Mouse (Mus musculus) embryonic facial prominence, embryonic 14.5 days (tissue): ENCODE measurements around the gene Alad. TPM values are rescaled to one million over a fixed set of nuclear protein-coding genes. Genes with fewer than 3 reads are reported as not detected.

ENCODE experiments used
- ATAC-seq: fragments of 200-750 bp; cut with Nextera tagmentation; 2 replicates; pipeline ENCODE4 v1.8.0; 2017; ENCODE audit warnings: low read depth, moderate number of reproducible peaks, moderate TSS enrichment
- DNase-seq: peaks from one replicate; pipeline ENCODE4 v3.0.0-alpha.2; 2015; ENCODE audit warnings: low spot score
- H3K27ac ChIP-seq: fragments of 300-500 bp; sonication (generic); replicated peaks from 2 replicates; pipeline ENCODE4 v1.5.1; 2014; ENCODE audit warnings: low read depth, mild to moderate bottlenecking, low read length, moderate library complexity
- H3K27me3 ChIP-seq: fragments of 300-500 bp; sonication (generic); replicated peaks from 2 replicates; pipeline ENCODE4 v1.6.1; 2014; ENCODE audit warnings: low read length; ENCODE audit not compliant: control insufficient read depth, insufficient read depth
- H3K36me3 ChIP-seq: fragments of 300-500 bp; sonication (generic); 2 replicates; pipeline ENCODE4 v1.6.1; 2014; ENCODE audit warnings: low read length, mixed read lengths; ENCODE audit not compliant: control insufficient read depth, insufficient read depth
- H3K4me1 ChIP-seq: fragments of 300-500 bp; sonication (generic); 2 replicates; pipeline ENCODE4 v1.6.1; 2014; ENCODE audit warnings: antibody characterized with exemption, low read length; ENCODE audit not compliant: control insufficient read depth, insufficient read depth
- H3K4me2 ChIP-seq: fragments of 300-500 bp; sonication (generic); 2 replicates; pipeline ENCODE4 v1.6.1; 2014; ENCODE audit warnings: low read depth, mild to moderate bottlenecking, low read length, moderate library complexity, mixed read lengths
- H3K4me3 ChIP-seq: fragments of 300-500 bp; sonication (generic); 2 replicates; pipeline ENCODE4 v1.5.1; 2014; ENCODE audit warnings: low read depth, mild to moderate bottlenecking, low read length
- H3K9ac ChIP-seq: fragments of 300-500 bp; sonication (generic); 2 replicates; pipeline ENCODE4 v1.6.1; 2014; ENCODE audit warnings: low read depth, mild to moderate bottlenecking, low read length, moderate library complexity, mixed read lengths
- H3K9me3 ChIP-seq: fragments of 300-500 bp; sonication (generic); 2 replicates; pipeline ENCODE4 v1.6.1; 2016; ENCODE audit warnings: low read length; ENCODE audit not compliant: control insufficient read depth
- WGBS: fragments of 180-500 bp; shearing (Covaris S2); extraction: QIAGEN DNeasy Blood & Tissue Kit; methylation state at CpG from one replicate; pipeline ENCODE4 v1.1.7; 2014; 5-methylcytosine and 5-hydroxymethylcytosine counted together
- polyA plus RNA-seq: library from polyadenylated mRNA; unstranded; fragments of >200 nt; fragmentation: Nextera tagmentation; extraction: Ambion mirVana; gene quantifications from 2 replicates; pipeline ENCODE4 v1.2.1, GENCODE M21; 2014

The Alad gene
- polyA plus RNA-seq: 65.5 and 75.8 TPM in 2 replicates

- peaks cover 15% of the 10 kb centered on the region for H3K36me3 ChIP-seq
- ATAC-seq: peak; percentile 88
- peaks cover 37% of the 10 kb centered on the region for H3K4me1 ChIP-seq
- peak within 1 kb of the TSS; percentile 67 for H3K4me3 ChIP-seq
- H3K4me2 ChIP-seq: peak within 1 kb of the TSS; percentile 73
- H3K27ac ChIP-seq: peak within 1 kb of the TSS; percentile 86
- peak; percentile 92 for DNase-seq
- H3K9ac ChIP-seq: peak within 1 kb of the TSS; percentile 77
- H3K9me3 ChIP-seq: no peaks in the 10 kb centered on the region
- no peaks in the 10 kb centered on the region for H3K27me3 ChIP-seq
- WGBS: 0% methylated on average over 31 of the region's 37 CpGs
Observed at GRCm38 (mm10) chr4:62519849-62520233, at the start of gene Alad. Alad (minus strand) TSS chr4:62519918.

GRCm38 (mm10) chr4:62568359-62568758 is 48.6 kb upstream of the Alad start:
- DNase-seq: no peak
- WGBS: 91% methylated on average over 1 of the region's 1 CpGs
- Histone ChIP-seq H3K9ac (no peak overlapping the region), H3K27ac (no peak overlapping the region), H3K9me3 (no peaks in the 10 kb centered on the region), H3K27me3 (no peaks in the 10 kb centered on the region), H3K4me1 (no peaks in the 10 kb centered on the region), H3K4me2 (no peak overlapping the region), H3K36me3 (no peaks in the 10 kb centered on the region), H3K4me3 (no peak overlapping the region)
- no peak for ATAC-seq

- Histone ChIP-seq H3K4me3 (no peak overlapping the region), H3K27me3 (no peaks in the 10 kb centered on the region)
- WGBS: 82% methylated on average over 6 of the region's 6 CpGs
Observed at GRCm38 (mm10) chr4:62567696-62568095, 48.0 kb upstream of the Alad start.

GRCm38 (mm10) chr4:62566530-62566929 is 46.8 kb upstream of the Alad start:
- Histone ChIP-seq H3K27me3 (no peaks in the 10 kb centered on the region), H3K4me3 (no peak overlapping the region), H3K36me3 (no peaks in the 10 kb centered on the region), H3K4me2 (no peak overlapping the region), H3K4me1 (no peaks in the 10 kb centered on the region), H3K9ac (no peak overlapping the region), H3K9me3 (no peaks in the 10 kb centered on the region), H3K27ac (no peak overlapping the region)
- 68% methylated on average over 4 of the region's 4 CpGs for WGBS
- DNase-seq: peak; percentile 20
- ATAC-seq: no peak

More at GRCm38 (mm10) chr4:62567696-62568095, 48.0 kb upstream of the Alad start:
- no peak for DNase-seq
- ATAC-seq: no peak
- Histone ChIP-seq H3K36me3 (no peaks in the 10 kb centered on the region), H3K4me2 (no peak overlapping the region), H3K9ac (no peak overlapping the region), H3K9me3 (no peaks in the 10 kb centered on the region), H3K4me1 (no peaks in the 10 kb centered on the region), H3K27ac (no peak overlapping the region)

GRCm38 (mm10) chr4:62562006-62562405 is 42.3 kb upstream of the Alad start:
- Histone ChIP-seq H3K4me1 (no peaks in the 10 kb centered on the region), H3K36me3 (no peaks in the 10 kb centered on the region), H3K9me3 (no peaks in the 10 kb centered on the region), H3K9ac (no peak overlapping the region), H3K27ac (no peak overlapping the region), H3K27me3 (no peaks in the 10 kb centered on the region), H3K4me3 (no peak overlapping the region), H3K4me2 (no peak overlapping the region)
- ATAC-seq (no peak), DNase-seq (no peak)
- WGBS: 69% methylated on average over 4 of the region's 4 CpGs

GRCm38 (mm10) chr4:62561630-62562001 is 41.9 kb upstream of the Alad start:
- ATAC-seq (no peak), DNase-seq (no peak)
- H3K9me3 ChIP-seq: no peaks in the 10 kb centered on the region
- no peaks in the 10 kb centered on the region for H3K36me3 ChIP-seq
- no peak overlapping the region for H3K9ac ChIP-seq
- H3K4me3 ChIP-seq: no peak overlapping the region
- no peaks in the 10 kb centered on the region for H3K27me3 ChIP-seq
- H3K4me2 ChIP-seq: no peak overlapping the region
- no peaks in the 10 kb centered on the region for H3K4me1 ChIP-seq
- WGBS: 54% methylated on average over 3 of the region's 3 CpGs
- H3K27ac ChIP-seq: no peak overlapping the region

GRCm38 (mm10) chr4:62560963-62561629 is 41.4 kb upstream of the Alad start:
- no peaks in the 10 kb centered on the region for H3K27me3 ChIP-seq
- H3K4me3 ChIP-seq: no peak overlapping the region
- no peaks in the 10 kb centered on the region for H3K36me3 ChIP-seq
- no peaks in the 10 kb centered on the region for H3K9me3 ChIP-seq
- no peak overlapping the region for H3K4me2 ChIP-seq
- H3K27ac ChIP-seq: no peak overlapping the region
- no peaks in the 10 kb centered on the region for H3K4me1 ChIP-seq
- peak; percentile 73 for ATAC-seq
- no peak overlapping the region for H3K9ac ChIP-seq
- 24% methylated on average over 4 of the region's 4 CpGs for WGBS
- DNase-seq: peak; percentile 90

- DNase-seq (no peak), ATAC-seq (no peak)
- 53% methylated on average over 6 of the region's 6 CpGs for WGBS
- Histone ChIP-seq H3K27ac (no peak within 1 kb of the TSS), H3K4me1 (no peaks in the 10 kb centered on the region), H3K4me3 (no peak within 1 kb of the TSS), H3K27me3 (no peaks in the 10 kb centered on the region), H3K36me3 (no peaks in the 10 kb centered on the region), H3K4me2 (no peak within 1 kb of the TSS), H3K9ac (no peak within 1 kb of the TSS), H3K9me3 (no peaks in the 10 kb centered on the region)
Observed at GRCm38 (mm10) chr4:62559797-62560329, 40.1 kb upstream of the Alad start, which contains the start of gene Rgs3. Rgs3 (plus strand) TSS chr4:62559847.

- H3K27me3 ChIP-seq: no peaks in the 10 kb centered on the region
- H3K4me1 ChIP-seq: no peaks in the 10 kb centered on the region
- no peak for ATAC-seq
- DNase-seq: peak; percentile 42
- H3K4me3 ChIP-seq: no peak overlapping the region
- no peaks in the 10 kb centered on the region for H3K36me3 ChIP-seq
- 41% methylated on average over 3 of the region's 3 CpGs for WGBS
- H3K4me2 ChIP-seq: no peak overlapping the region
- no peak overlapping the region for H3K9ac ChIP-seq
- H3K27ac ChIP-seq: no peak overlapping the region
- no peaks in the 10 kb centered on the region for H3K9me3 ChIP-seq
Observed at GRCm38 (mm10) chr4:62557436-62557835, 37.7 kb upstream of the Alad start.
